Mouse (Mus musculus) left cerebral cortex, postnatal 36 days (tissue): ENCODE measurements around the gene Tmem88b. TPM values are rescaled to one million over a fixed set of nuclear protein-coding genes. Genes with fewer than 3 reads are reported as not detected.
A peak's percentile ranks its signal among the peaks of the same experiment; 100 is the strongest.
"Not testable (repeated sequence)": the region's sequence is repeated elsewhere in the genome, so short reads cannot be mapped to it uniquely, and the experiment has no call there.

Source experiments
- DNase-seq, 2 experiments: peaks; one replicate each; pipeline ENCODE4 v3.0.0; 2021 to 2022; ENCODE audit warnings: low spot score in 2 of 2, mixed read lengths in 1 of 2
- intact Hi-C: fragments of 180-260 bp; cut with DNase I; formaldehyde crosslinking; loops from one replicate; pipeline ENCODE4 v1.15.1; 2025
- total RNA-seq, 2 experiments: library from RNA; stranded (reverse); gene quantifications; 2 replicates each; pipeline ENCODE4 v1.2.3; 2021

The Tmem88b gene
- total RNA-seq, 2 experiments from 2014 or later: 18.3 to 30.0 TPM

DNA sequence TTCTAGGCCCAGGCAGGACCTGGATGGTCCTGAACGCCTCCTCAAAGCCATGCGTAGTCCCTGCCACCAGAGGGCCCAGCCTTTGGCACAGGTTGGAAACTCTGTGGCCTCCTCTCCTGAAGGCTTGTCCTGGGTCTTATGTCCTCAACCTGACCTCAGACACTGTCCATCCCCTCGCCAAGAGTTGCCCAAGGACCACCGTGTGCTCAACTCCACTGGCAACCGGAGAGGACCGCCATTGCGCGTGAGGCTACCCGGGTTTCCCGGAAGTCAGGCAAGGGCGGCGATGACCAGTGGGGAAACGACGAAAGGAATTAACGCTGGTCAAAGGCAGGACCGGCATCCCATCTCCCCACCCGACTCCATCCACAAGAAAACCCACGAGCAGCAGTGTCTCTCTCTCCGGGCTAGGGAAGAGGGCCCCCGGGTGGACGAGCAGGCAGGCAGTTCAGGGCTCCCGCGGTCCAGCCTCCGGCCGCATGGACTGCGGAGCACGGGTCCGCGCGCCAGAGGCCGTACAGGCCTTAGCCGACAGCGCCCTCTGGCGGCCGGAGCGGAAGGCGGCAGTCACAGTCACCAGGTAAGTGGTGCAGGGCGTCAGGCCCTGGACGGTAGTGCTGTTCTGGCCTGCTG lies 15.7 kb downstream of the Tmem88b start:
- peak; percentile 89 to 92 for DNase-seq
- intact Hi-C loops: loop anchor here (2.0 to 5.0 kb wide), 2 partner anchors 15 to 48 kb away; partner anchors contain the start of gene Tmem88b

DNA sequence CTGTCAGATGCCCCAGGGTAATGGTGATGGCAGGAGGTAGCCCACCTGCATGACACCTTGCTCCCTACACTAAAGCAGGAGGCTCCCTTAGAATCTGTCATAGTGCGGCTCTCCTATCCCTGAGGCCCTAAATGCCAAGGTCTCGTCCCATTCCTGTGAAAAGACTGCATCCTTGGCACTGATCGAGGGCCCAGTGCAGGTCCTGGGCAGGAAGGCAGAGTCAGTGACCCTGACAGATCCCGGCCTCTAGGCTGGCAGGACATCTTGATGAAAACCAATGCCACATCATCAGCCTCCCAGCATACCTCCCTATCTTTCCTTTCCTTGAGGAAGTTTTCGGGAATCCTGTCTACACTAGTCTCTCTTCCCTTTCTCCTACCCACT lies 16.2 kb downstream of the Tmem88b start:
- DNase-seq: no peak
- intact Hi-C loops: no loop called here

DNA sequence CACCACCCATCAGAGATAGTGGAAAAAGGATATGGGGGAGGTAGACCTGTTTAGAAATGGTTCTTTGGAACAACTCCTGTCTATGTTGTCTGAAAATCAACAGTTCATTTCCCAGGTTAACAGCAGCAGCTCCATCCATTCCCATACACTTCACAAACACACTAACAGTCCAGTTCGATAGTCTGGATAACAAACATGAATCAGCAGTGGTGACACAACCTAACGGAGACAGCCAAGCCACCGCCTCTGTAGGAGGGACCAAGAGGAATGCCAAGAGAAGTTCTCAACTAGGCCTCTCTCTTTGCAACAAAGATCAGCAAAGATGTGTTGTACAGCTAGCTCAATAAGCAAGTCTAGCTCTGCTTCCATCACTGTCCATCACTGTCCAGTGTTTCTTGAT lies 23.3 kb downstream of the Tmem88b start:
- no peak for DNase-seq
- intact Hi-C loops: loop anchor here (5.0 kb wide), 1 partner anchor 95 kb away; the partner anchor contains the start of gene Mib2

DNA sequence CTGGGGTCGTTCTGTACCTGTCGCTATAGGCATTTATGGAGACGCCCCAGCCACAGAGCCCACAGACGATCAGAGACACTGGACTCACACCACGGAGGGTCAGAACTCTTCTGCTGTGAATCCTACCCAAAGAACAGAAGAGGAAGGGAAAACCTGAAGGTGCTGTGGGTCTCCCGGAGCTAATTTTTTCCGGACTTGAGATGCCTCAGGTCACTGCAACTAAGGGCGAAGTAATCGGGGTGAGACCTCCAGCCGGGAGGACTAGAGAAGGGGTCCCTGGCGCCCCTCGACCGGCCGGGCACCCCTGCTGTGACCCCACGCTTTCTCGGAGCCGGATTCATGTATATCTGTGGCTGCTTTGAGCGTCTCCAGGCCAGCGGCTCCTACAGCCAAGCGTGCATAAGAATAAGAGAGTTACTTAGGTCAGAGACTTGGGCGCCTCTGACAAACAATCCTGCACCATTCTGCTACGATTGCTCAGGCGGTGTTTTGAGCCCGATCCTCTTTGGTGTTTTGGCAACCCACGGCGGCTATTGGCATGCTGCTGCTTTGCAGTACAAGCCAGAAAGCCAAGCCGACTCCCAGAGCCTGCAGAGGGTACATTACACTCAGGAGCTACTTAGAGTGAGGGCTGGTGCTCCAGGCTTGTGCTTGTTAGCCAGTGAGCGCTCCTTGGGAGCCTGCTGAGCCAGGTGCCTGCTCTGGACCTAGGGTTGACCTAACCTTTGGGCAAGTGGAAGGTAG lies 24.1 kb downstream of the Tmem88b start:
- DNase-seq: no peak
- intact Hi-C loops: loop anchor here (5.0 kb wide), 1 partner anchor 94 kb away; the partner anchor contains the start of gene Mib2

DNA sequence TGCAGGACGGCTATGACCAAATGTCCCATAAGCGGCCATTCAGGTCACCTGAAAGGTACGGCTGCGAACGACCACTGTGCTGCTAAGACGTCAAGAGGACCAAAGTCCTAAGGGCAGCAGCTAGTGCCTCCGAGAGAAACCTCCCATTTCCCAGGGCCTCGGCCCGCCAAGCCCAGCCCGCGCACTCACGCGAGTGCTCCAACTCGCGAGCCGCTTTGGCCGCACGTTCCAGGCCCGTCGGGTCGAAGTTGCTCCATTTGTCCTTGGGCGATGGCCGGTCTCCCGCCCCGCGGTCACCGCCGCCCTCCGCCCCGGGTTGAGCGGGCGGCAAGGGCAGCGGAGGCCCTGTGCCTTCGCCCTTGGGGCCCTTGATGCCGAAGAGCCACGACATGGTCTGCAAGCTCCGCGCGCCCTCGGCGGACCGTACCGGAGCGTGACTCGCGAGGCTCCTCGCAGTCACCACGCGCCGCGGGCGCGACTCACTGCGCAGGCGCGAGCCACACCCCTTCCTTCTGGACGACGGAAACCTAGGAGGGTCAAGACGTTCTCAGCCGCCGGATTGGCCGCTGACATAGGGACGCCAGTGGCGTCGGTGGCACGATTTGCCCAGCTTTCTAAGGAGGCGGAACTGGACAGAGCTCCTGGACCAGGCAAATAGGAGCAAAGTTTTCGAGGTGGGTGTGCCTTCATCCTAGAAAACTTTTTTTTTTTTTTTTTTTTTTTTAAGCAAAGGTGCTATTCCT lies 24.9 kb downstream of the Tmem88b start, which contains the start of gene Atad3a:
TSS of gene Atad3a (minus strand) at position 481 of the 743 bp plus-strand sequence.
- intact Hi-C loops: loop anchor here (5.0 kb wide), 1 partner anchor 93 kb away; the partner anchor contains the start of gene Mib2
- peak; percentile 98 to 99 for DNase-seq

DNA sequence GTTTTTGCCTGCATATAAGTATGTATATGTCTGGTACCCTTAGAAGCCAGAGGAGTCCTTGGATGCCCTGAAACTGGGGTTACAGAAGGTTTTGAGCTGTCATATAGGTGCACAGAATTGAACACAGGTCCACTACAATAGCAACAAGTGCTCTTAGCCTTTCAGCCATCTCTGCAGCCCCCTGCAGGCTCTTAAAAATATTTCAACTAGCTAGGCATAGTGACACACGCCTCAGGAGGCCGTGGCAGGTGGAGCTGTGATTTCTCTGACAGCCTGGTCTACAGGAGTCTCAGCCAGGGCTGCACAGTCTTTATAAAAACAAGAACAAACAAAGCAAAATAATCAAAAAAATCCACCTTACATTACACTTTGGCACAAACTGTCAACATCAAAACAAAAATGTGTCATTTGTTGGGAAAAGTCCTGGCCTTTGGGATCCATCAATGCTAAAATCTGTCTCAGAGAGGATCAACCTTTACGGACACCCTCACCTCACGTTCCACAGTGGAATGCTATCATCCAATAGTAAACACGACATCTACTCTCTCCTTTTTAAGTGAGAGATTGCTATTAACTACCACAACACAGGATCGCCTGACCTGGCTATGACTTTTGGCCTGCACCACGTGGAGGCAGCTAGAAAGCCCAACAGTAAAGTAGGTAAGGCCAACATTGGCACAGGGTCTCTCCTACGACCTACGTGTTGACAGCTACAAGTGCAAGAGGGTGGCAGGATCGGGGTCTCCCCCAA lies 25.6 kb downstream of the Tmem88b start:
- no peak for DNase-seq
- intact Hi-C loops: loop anchor here (5.0 kb wide), 1 partner anchor 93 kb away; the partner anchor contains the start of gene Mib2

DNA sequence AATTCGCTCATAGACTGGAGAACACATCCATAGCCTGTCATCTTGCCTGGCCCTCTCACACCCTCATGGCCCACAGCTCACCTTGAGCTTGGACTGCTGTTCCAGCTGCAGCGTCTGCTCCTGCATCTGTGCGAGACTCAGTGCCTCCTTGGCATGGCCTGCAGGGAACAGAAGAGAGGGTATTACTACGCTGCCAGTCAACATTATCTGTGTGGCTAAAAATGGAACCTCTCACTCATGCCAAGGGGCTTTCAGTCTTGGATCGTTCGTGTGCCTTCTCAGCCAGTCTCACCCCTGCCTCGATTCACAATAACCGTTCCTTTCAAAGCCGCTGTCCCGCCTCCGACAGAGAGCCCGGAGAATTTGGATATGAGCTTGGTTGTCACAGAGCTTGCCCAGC lies 28.7 kb downstream of the Tmem88b start:
- DNase-seq: no peak
- intact Hi-C loops: no loop called here

DNA sequence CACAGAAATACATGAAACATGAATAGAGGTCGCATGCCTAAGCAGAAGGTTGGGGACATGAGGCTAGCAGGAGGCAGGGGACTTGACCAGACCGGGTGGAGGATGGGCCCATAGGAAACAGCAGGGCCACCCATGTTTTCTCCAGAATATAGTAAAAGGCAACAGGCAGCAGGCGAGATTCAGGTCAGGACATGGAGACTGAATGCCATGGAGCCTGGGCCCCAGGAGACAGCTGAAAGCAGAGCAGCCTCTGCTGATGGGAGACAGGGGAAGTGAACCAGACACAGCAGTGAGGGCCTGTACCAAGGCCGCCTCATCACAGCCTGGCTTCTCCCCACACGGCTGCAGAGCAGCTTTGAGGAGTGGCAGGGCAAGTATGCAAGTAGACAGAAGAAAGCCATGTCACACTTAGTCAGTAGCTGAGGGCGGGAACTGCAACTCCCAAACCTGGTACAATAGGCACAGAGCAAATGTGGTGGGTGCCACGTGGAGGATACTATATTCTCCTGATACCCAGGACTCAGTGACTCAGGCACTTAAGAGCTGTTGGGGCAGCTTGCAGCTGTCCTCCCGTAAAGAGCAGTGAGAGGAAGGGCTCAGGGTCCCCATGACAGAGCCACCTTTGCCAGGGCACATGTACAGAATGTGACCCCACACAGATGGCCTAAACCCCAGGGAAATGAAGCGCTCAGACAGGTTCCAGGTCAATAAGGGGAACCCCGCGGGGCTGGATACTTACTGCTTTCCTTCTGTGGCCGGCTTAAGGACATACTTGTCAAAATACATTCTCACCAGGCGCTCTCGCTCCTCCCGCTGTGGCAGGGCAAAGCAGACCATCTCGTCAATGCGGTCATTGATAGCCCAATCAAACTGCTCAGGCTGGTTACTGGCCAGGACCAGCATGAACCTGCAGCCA lies 38.8 kb downstream of the Tmem88b start:
- DNase-seq: no peak
- intact Hi-C loops: no loop called here

DNA sequence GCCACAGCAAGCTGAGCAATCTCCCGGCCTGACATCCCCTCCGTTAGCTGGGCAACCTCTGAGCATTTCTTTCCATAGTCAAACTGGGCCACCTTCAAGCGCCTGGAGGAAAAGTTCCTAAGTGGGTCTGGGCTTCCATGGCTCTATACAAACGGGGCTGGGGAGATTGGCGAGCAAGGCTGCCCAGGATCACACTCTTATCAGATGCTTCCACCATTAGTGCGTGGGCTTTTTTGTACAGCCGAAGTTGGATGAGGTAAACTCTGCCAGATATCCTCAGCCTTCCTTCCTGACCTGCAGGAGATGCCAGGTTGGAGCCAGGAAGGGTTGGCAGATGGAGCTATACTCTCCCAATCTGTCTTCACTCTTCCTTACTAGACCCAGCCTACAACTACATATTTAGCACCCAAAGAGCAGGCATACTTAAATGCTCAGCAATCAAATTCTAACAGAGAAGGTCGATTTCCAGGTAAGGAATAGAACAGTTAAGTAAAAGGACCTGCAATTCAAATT lies 39.6 kb downstream of the Tmem88b start:
- DNase-seq: no peak
- intact Hi-C loops: no loop called here

DNA sequence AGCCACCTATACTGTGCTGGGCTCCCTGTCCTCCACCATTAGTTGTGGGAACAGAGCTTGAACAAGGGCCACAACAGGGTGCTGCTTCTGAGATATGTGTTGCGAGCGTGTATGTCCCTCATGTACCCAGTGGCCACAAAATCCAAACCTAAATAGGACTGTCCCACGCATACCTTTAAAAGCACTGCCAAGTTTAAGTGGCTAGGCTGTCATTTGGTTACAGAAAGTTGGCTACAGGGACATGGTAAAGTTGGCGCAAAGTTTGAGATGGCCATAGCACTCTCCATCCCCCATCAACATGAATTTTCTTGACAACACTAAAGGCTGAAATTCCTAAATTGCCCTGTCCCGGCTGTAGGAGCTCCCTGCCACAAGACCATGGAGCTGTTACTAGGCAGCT lies 40.5 kb downstream of the Tmem88b start:
- intact Hi-C loops: no loop called here
- no peak for DNase-seq

DNA sequence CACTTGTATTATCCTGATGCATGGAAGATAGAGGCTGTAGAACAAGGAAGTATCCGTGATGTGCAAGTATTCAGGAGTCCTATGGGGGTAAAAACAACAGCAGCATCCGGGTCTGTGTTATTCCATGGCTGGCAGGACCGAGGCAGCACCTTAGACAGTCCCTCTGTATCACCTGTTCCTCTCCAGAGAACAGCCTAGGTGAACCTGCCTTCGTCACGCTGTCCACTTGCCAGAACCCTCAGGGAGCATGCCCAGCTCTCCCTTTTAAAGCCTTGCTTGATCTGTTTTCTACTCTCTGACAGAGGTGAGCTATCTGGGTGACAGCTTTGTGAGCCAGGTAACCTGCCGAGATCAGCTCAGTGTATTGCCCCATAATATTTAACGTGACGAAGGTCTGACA lies 41.2 kb downstream of the Tmem88b start:
- no peak for DNase-seq
- intact Hi-C loops: no loop called here

DNA sequence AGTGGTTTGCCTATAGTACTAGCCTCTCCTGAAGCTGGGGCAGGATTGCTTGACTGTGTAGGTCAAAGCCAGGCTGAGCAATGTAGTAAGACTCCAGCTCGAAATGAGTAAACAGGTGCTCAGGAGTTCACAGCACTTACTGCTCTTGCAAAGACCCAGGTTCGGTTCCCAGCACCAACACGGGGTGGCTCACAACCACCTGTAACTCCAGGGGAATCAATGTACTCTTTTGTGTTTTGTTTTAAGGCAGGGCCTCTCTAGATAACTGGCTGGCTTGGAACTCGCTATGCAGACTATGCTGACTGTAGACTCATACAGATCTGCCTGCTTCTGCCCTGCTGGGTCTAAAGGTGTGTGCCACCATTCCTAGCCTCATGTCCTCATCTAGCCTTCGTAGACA lies 43.0 kb downstream of the Tmem88b start:
- no peak for DNase-seq
- intact Hi-C loops: no loop called here

DNA sequence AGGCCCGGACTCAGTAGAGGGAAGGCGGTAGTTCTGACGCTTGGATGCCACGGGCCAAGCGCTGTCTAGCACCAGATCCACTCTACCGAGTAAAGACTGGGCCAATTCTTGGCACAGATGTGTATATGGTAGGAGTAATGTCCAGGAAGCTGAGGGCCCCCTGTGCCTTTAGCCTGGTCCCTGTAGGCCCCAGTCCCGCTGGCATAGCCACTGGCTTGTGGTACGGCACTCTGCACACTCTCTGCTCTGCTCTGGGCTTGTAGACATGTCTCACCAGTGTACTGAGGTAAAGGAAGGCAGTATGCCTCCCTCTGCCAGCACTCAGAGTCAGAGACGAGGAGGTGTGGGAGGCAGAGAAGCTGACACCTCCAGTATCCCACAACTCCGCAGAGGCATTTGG lies 45.0 kb downstream of the Tmem88b start:
- intact Hi-C loops, DNase-seq: not testable (repeated sequence)

DNA sequence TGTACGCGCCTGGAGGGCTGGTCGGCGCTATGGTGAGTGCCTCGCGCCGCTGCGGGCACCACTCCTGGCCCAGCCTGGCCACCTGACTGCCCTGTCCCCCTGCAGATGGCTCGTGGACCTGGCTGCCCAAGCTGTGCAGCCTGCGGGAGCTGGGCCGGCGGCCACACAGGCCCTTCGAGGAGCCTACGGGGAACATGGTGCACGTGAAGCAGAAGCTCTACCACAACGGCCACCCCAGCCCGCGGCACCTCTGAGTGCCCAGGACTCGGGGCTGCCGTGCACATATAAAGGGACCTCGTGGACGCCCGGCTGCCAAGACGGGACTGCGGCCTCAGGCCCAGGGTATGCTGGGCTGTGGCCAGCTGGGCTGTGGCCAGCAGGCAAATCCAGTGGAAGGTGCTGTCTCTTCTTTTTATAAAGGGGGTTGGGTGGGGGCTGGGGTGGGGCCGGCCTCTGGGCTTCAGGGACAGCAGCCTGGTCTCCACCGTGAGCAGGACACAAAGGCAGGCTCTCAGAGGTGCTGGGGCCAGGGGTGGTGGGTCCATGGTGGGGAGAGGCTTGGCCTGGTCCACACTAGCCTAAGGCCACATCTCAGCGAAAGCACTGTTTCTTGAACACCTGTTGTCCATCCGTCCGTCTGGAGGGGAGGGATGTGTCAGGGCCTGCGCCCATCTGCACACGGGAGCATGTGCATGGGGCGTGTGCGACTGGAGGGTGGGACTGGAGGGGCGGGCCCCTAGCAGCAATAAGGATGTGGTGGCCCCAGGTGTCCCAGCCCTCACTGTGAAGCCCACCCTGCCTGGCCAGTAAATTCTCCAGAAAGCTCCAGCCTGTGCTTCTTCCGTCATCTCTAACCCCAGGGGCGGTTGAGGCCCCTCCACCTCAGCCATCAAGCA lies 45.7 kb downstream of the Tmem88b start:
- DNase-seq: no peak
- intact Hi-C loops: no loop called here

DNA sequence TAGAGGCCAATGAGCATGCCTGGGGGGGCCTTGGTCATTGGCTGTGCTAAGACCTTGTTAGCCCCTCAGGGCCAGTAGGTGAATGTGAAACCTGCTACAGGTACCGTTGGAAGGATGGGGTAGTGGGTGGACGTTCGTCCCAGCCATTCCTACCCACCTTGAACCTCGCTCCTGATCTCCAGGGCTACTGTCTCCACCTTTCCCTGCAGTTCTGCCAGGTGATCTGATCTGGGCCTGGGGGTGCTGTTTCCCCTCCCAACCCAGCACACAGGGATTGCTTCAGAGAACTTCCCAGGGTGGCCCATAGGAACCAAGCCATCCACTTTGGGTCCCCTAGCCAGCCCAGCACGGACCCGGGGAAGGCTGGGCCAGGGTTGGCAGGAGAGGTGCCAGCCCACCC lies 46.5 kb downstream of the Tmem88b start:
- no peak for DNase-seq
- intact Hi-C loops: no loop called here

DNA sequence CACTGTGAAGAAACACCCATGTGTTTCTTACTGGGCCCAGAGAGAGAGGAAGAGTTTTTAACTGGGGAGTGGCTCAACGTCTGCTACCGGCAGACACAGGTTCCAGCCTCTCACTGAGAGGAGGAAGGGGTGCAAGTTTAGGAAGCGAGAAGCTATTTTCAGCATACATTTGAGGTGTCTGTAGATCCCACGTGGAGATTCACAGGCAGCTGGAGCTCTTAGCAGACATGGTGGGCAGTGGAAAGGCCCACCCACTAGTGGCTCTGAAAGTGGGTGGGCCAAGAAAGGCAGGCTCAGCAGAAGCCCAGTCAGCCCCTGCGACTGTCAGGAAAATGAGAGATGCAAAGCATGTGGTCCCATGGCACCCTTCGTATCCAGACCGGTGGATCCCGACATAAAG lies 47.4 kb downstream of the Tmem88b start:
- intact Hi-C loops: no loop called here

DNA sequence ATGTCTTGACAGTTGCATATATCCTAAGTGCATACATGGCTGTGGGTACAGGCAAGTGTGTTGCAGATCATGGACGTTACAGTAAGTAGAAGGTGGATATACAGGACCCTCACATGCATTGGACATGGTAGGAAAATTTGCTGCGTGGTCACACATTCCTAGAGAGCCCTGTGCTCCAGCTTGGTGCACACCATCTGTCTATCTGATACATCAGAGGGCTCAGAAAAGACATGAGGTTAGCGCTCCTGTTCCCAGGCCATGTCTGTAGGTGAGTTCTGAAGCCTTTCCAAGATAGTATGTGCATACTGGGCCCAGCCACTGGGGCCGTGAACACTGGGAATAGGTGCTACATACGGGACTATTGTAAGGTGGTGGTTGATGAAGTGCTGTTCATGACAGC lies 49.3 kb downstream of the Tmem88b start:
- no peak for DNase-seq
- intact Hi-C loops: no loop called here

More for the DNA sequence above, 47.4 kb downstream of the Tmem88b start:
- peak in 1 of 2 experiments; percentile 49 for DNase-seq
